Mouse (Mus musculus) CD4-positive naive resting alpha-beta T cell, adult 57 days (primary cell): ENCODE data around the gene Vmn2r62. TPM values are rescaled to one million over a fixed set of nuclear protein-coding genes. Genes with fewer than 3 reads are reported as not detected.

ENCODE experiments used
- total RNA-seq: library from RNA; stranded (reverse); gene quantifications from one replicate; pipeline ENCODE4 v1.2.4, GENCODE M21; 2023

The Vmn2r62 gene
- not detected for total RNA-seq

GRCm38 (mm10) chr7:42793425-42793824 is at the start of gene Vmn2r62:
Gene Vmn2r62 (minus strand): TSS chr7:42793525.

GRCm38 (mm10) chr7:42726917-42727316 is 66.4 kb downstream of the Vmn2r62 start, which contains the start of gene Gm17067:
Gene Gm17067 (minus strand): TSS chr7:42727017.

Other genes starting within 250 kb of the Vmn2r62 start
- not detected for gene Gm21028, start 214.9 kb downstream of the Vmn2r62 start, total RNA-seq
- 0.41 TPM for gene Zfp977, start 201.0 kb downstream of the Vmn2r62 start, total RNA-seq
- 0.35 TPM for gene Zfp976, start 150.9 kb downstream of the Vmn2r62 start, total RNA-seq
- gene Zfp975, start 100.8 kb downstream of the Vmn2r62 start, total RNA-seq = 2.2 TPM
- not detected for gene Gm17067, start 66.5 kb downstream of the Vmn2r62 start, total RNA-seq
- gene Gm2381, start 73.7 kb upstream of the Vmn2r62 start, total RNA-seq = not detected
- gene Vmn2r63, start 140.3 kb upstream of the Vmn2r62 start, total RNA-seq = not detected
- not detected for gene Gm9268, start 225.2 kb upstream of the Vmn2r62 start, total RNA-seq